In the genomic region with DNA sequence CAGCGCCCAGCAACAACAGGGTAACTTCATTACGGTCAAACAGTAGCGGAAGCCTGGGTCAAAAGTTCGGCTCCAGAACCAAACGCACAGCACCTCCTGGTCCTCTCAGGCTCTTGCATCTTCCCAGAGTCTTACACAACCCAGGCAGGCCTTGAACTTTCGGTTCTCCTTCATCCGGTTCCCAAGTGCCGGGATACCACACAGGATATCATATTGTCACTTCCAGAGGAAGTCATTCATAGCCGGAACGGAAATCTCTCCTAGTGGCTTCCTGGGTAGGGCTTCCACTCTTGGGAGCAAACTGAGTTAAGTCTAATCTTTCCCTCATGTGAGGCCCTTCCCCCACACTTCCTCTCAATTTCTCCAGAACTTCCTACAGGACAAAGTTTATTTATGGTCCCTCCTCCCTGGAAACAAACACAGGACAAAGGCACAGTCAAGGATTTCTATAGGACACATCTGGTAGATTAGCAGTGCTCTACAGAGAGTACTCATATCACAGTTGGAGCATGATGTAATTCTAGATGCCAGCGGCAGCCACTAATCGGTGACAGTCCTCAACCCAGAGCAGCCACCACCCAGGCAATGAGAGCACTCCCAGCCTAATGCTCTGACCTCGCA, we compare ENCODE assay signal across 9 mouse cellular contexts. TPM values are rescaled to one million over a fixed set of nuclear protein-coding genes. Genes with fewer than 3 reads are reported as not detected.
DNase-seq lines count a peak whose midpoint lies in the region; ATAC-seq lines count a peak whose summit lies in the region.
"Had no signal": no experiment of that assay in that cellular context is flagged by ENCODE, and none has a peak within 500 bp of the region (broad histone marks: within the 10 kb centered on the region; RNA-seq: fewer than 3 reads in every experiment).

No protein-coding gene starts in this region.

- whole genome bisulfite sequencing in neural tube, embryonic 13.5 days: 84% methylated on average over 13 of the region's 13 CpGs
- 87% methylated on average over 13 of the region's 13 CpGs for WGBS in neural tube, embryonic 15.5 days
- WGBS in liver, embryonic 13.5 days (ENCODE audit: insufficient replicate concordance): 71% methylated on average over 13 of the region's 13 CpGs
- 95% methylated on average over 13 of the region's 13 CpGs for WGBS in forebrain, embryonic 13.5 days

- intact Hi-C loops in left cerebral cortex, postnatal 4 days (cut with DNase I): no loop called here

- no peaks in the 10 kb centered on the region for H3K4me1 ChIP-seq in neural tube, embryonic 13.5 days (replicated peaks)
- peaks cover 3% of the 10 kb centered on the region; the same call in 1 of the 2 replicates for H3K4me1 ChIP-seq in neural tube, embryonic 15.5 days
- peaks cover 30% of the 10 kb centered on the region for H3K4me1 ChIP-seq in liver, embryonic 13.5 days (replicated peaks)
- no peaks in the 10 kb centered on the region for H3K4me1 ChIP-seq in forebrain, embryonic 13.5 days

- no peak for ATAC-seq in neural tube, embryonic 13.5 days (ENCODE audit: low read depth)
- ATAC-seq in neural tube, embryonic 15.5 days (ENCODE audit: low FRiP score): no peak
- ATAC-seq in liver, embryonic 13.5 days (ENCODE audit: low read depth): 0 out of 2 replicates have a peak, but pooled peaks have one; percentile 32
- no peak for ATAC-seq in forebrain, embryonic 13.5 days

- no peak overlapping the region for H3K4me3 ChIP-seq in neural tube, embryonic 13.5 days
- no peak overlapping the region for H3K4me3 ChIP-seq in neural tube, embryonic 15.5 days (replicated peaks)
- no peak overlapping the region for H3K4me3 ChIP-seq in liver, embryonic 13.5 days (replicated peaks)
- no peak overlapping the region for H3K4me3 ChIP-seq in forebrain, embryonic 13.5 days

- H3K27ac ChIP-seq in neural tube, embryonic 13.5 days (replicated peaks): peak overlapping the region; percentile 38; the same call in 1 of the 2 replicates
- H3K27ac ChIP-seq in neural tube, embryonic 15.5 days (replicated peaks): no peak overlapping the region
- H3K27ac ChIP-seq in liver, embryonic 13.5 days: peak overlapping the region; percentile 48; the same call in 1 of the 2 replicates
- H3K27ac ChIP-seq in forebrain, embryonic 13.5 days: no peak overlapping the region

- H3K9me3 ChIP-seq in neural tube, embryonic 13.5 days: no peaks in the 10 kb centered on the region
- H3K9me3 ChIP-seq in neural tube, embryonic 15.5 days (replicated peaks): no peaks in the 10 kb centered on the region
- no peaks in the 10 kb centered on the region for H3K9me3 ChIP-seq in liver, embryonic 13.5 days (replicated peaks)
- no peaks in the 10 kb centered on the region for H3K9me3 ChIP-seq in forebrain, embryonic 13.5 days (replicated peaks)

- peak; percentile 70 for DNase-seq in heart, postnatal 4 days
- DNase-seq in liver, embryonic 13.5 days: no peak
- DNase-seq in yolk sac, embryonic 10.5 days (ENCODE audit: low spot score): peak; percentile 79
- no peak for DNase-seq in left cerebral cortex, postnatal 4 days
- DNase-seq in ovary, adult 18-20 months (ENCODE audit: low spot score): no peak

- H3K27me3 ChIP-seq in neural tube, embryonic 13.5 days: no peaks in the 10 kb centered on the region
- H3K27me3 ChIP-seq in neural tube, embryonic 15.5 days (replicated peaks): no peaks in the 10 kb centered on the region
- no peaks in the 10 kb centered on the region for H3K27me3 ChIP-seq in liver, embryonic 13.5 days
- H3K27me3 ChIP-seq in forebrain, embryonic 13.5 days: no peaks in the 10 kb centered on the region

- H3K36me3 ChIP-seq in neural tube, embryonic 13.5 days: peaks cover 47% of the 10 kb centered on the region
- peaks cover 27% of the 10 kb centered on the region for H3K36me3 ChIP-seq in neural tube, embryonic 15.5 days
- H3K36me3 ChIP-seq in liver, embryonic 13.5 days: peaks cover 99% of the 10 kb centered on the region
- peaks cover 84% of the 10 kb centered on the region for H3K36me3 ChIP-seq in forebrain, embryonic 13.5 days (ENCODE audit: poor library complexity, severe bottlenecking)

- H3K4me2 ChIP-seq in neural tube, embryonic 13.5 days: no peak overlapping the region
- no peak overlapping the region for H3K4me2 ChIP-seq in neural tube, embryonic 15.5 days
- H3K4me2 ChIP-seq in liver, embryonic 13.5 days: no peak overlapping the region
- H3K4me2 ChIP-seq in forebrain, embryonic 13.5 days: no peak overlapping the region

- H3K9ac ChIP-seq in neural tube, embryonic 13.5 days: no peak overlapping the region
- H3K9ac ChIP-seq in neural tube, embryonic 15.5 days (replicated peaks): no peak overlapping the region; the same call in 1 of the 2 replicates
- H3K9ac ChIP-seq in liver, embryonic 13.5 days: no peak overlapping the region
- no peak overlapping the region for H3K9ac ChIP-seq in forebrain, embryonic 13.5 days

RNA-seq across cellular contexts. Expression of a gene that starts 11.8 kb away (rescaled TPM):
- polyA plus RNA-seq in neural tube, embryonic 13.5 days (2015; fragmentation: Nextera tagmentation; extraction: Ambion mirVana): 20.8 and 24.8 TPM in 2 replicates
- 19.9 and 34.3 TPM in 2 replicates for polyA plus RNA-seq in neural tube, embryonic 15.5 days (2015; fragmentation: Nextera tagmentation; extraction: Ambion mirVana)
- 10 to 100 TPM; 32.9 to 37.1 TPM for total RNA-seq in heart, postnatal 4 days (2021)
- 62.2 and 69.8 TPM in 2 replicates for polyA plus RNA-seq in liver, embryonic 13.5 days (2015; fragmentation: Nextera tagmentation; extraction: Ambion mirVana)
- total RNA-seq in left cerebral cortex, postnatal 4 days (2021): 10 to 100 TPM; 14.3 to 16.4 TPM
- 52.6 and 55.9 TPM in 2 replicates for polyA plus RNA-seq in forebrain, embryonic 13.5 days (2015; fragmentation: Nextera tagmentation; extraction: Ambion mirVana)

RNA-seq across cellular contexts. Expression of a gene that starts 27.6 kb away (rescaled TPM):
- polyA plus RNA-seq in neural tube, embryonic 13.5 days (2015; fragmentation: Nextera tagmentation; extraction: Ambion mirVana): 11.8 and 13.5 TPM in 2 replicates
- polyA plus RNA-seq in neural tube, embryonic 15.5 days (2015; fragmentation: Nextera tagmentation; extraction: Ambion mirVana): 19.3 and 20.9 TPM in 2 replicates
- total RNA-seq in heart, postnatal 4 days (2021): 10 to 100 TPM; 14.2 to 14.7 TPM
- polyA plus RNA-seq in liver, embryonic 13.5 days (2015; fragmentation: Nextera tagmentation; extraction: Ambion mirVana): 2.7 and 3.0 TPM in 2 replicates
- 10 to 100 TPM; 11.2 to 14.2 TPM for total RNA-seq in left cerebral cortex, postnatal 4 days (2021)
- polyA plus RNA-seq in forebrain, embryonic 13.5 days (2015; fragmentation: Nextera tagmentation; extraction: Ambion mirVana): 4.2 and 4.6 TPM in 2 replicates

RNA-seq across cellular contexts. Expression of a gene that starts 33.8 kb away (rescaled TPM):
- not detected in 2 replicates for polyA plus RNA-seq in neural tube, embryonic 13.5 days (2015; fragmentation: Nextera tagmentation; extraction: Ambion mirVana)
- not detected in 2 replicates for polyA plus RNA-seq in neural tube, embryonic 15.5 days (2015; fragmentation: Nextera tagmentation; extraction: Ambion mirVana)
- total RNA-seq in heart, postnatal 4 days (2021): not detected
- polyA plus RNA-seq in liver, embryonic 13.5 days (2015; fragmentation: Nextera tagmentation; extraction: Ambion mirVana): not detected in 2 replicates
- not detected for total RNA-seq in left cerebral cortex, postnatal 4 days (2021)
- not detected in 2 replicates for polyA plus RNA-seq in forebrain, embryonic 13.5 days (2015; fragmentation: Nextera tagmentation; extraction: Ambion mirVana)
- polyA plus RNA-seq: neural tube, embryonic 14.5 days had no signal

RNA-seq across cellular contexts. Expression of a gene that starts 39.4 kb away (rescaled TPM):
- polyA plus RNA-seq in neural tube, embryonic 13.5 days (2015; fragmentation: Nextera tagmentation; extraction: Ambion mirVana): 117 and 135 TPM in 2 replicates
- 95.7 and 115 TPM in 2 replicates for polyA plus RNA-seq in neural tube, embryonic 15.5 days (2015; fragmentation: Nextera tagmentation; extraction: Ambion mirVana)
- 100 to 1,000 TPM; 111 to 119 TPM for total RNA-seq in heart, postnatal 4 days (2021)
- polyA plus RNA-seq in liver, embryonic 13.5 days (2015; fragmentation: Nextera tagmentation; extraction: Ambion mirVana): 56.7 and 60.0 TPM in 2 replicates
- 10 to 100 TPM; 76.1 to 84.1 TPM for total RNA-seq in left cerebral cortex, postnatal 4 days (2021)
- polyA plus RNA-seq in forebrain, embryonic 13.5 days (2015; fragmentation: Nextera tagmentation; extraction: Ambion mirVana): 147 and 169 TPM in 2 replicates

RNA-seq across cellular contexts. Expression of a gene that starts 58.2 kb away (rescaled TPM):
- polyA plus RNA-seq in neural tube, embryonic 13.5 days (2015; fragmentation: Nextera tagmentation; extraction: Ambion mirVana): 11.1 and 11.4 TPM in 2 replicates
- 8.9 and 10.0 TPM in 2 replicates for polyA plus RNA-seq in neural tube, embryonic 15.5 days (2015; fragmentation: Nextera tagmentation; extraction: Ambion mirVana)
- 1 to 10 TPM; 2.0 TPM for total RNA-seq in heart, postnatal 4 days (2021)
- 2.5 TPM in 2 replicates for polyA plus RNA-seq in liver, embryonic 13.5 days (2015; fragmentation: Nextera tagmentation; extraction: Ambion mirVana)
- total RNA-seq in left cerebral cortex, postnatal 4 days (2021): 10 to 100 TPM; 10.2 to 11.7 TPM
- 13.1 and 15.5 TPM in 2 replicates for polyA plus RNA-seq in forebrain, embryonic 13.5 days (2015; fragmentation: Nextera tagmentation; extraction: Ambion mirVana)

Comparison
In these comparisons a context has a peak if more than half of its experiments do, and no peak if none do; other contexts are left out.
1. H3K27ac ChIP-seq: peak in neural tube, embryonic 13.5 days (single experiment) and liver, embryonic 13.5 days (single experiment); none in neural tube, embryonic 15.5 days (single experiment) and forebrain, embryonic 13.5 days (single experiment).
2. DNase-seq: peak in heart, postnatal 4 days (single experiment) and yolk sac, embryonic 10.5 days (single experiment); none in liver, embryonic 13.5 days (single experiment), left cerebral cortex, postnatal 4 days (single experiment) and ovary, adult 18-20 months (single experiment).